Mouse (Mus musculus) kidney, adult 18-20 months (tissue): ENCODE results near the gene C1qtnf12.

Experiments
- DNase-seq: peaks from one replicate; pipeline ENCODE4 v3.0.0; 2021

The C1qtnf12 gene

DNA sequence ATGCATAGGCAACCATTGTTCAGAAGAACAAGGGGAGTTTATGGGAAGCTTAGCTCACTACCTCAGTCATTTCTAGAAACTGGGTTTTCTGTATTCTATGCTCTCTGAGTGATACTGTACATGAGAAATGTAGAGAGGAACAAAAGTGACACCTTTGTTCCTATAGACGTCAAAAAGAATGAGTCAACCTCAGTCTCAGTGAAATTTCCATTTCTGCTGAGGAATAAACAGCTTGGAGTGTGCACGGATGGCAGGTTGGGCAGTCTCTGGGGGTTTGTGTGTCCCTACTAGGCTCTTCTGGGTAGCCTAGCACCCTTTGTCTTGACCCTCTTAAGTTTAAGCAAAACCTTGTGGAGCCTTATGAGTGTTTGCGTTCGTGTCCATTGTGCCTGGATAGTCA lies 46.3 kb downstream of the C1qtnf12 start:
- DNase-seq: no peak

DNA sequence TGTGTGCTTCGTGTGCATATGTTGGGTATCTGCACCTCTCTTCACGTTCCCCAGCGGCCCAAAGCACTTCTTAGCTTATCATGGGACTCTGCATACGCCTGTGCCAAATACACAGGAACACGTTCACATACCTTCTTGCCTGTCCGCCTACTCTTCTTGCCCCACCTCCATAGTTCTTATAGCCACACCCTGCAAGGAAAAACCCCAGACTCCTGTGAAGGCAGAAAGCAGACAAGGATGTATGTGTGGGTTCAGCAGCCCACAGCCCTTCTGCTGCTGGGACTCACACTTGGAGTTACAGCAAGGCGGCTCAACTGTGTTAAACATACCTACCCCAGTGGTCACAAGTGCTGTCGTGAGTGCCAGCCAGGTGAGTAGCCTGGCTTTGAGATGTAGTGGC lies 51.5 kb downstream of the C1qtnf12 start, which contains the start of gene Tnfrsf4:
Tnfrsf4 (plus strand) TSS at position 207 of the 400 bp plus-strand sequence.
- no peak for DNase-seq

DNA sequence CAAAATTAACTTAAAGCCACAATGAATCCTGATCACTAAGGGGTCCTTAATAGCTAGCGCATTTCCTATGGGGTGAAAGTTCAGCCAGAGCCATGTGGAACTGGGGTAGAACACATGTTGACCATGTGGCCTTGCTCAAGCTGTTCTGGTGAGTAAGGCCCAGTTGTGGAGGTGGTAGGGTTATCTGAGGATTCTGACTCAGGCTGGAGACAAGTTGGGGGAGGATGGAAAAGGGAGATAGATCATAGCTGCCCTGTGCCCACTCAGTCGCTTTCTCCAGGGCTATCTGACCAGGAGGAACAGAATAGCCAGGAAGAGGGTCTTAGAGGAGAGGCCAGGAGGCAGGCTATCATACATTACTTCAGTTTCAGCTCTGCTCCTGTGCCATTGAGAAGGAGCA lies 52.3 kb downstream of the C1qtnf12 start:
- DNase-seq: no peak
